Mouse (Mus musculus): ENCODE results near the gene Tox3.

DNA sequence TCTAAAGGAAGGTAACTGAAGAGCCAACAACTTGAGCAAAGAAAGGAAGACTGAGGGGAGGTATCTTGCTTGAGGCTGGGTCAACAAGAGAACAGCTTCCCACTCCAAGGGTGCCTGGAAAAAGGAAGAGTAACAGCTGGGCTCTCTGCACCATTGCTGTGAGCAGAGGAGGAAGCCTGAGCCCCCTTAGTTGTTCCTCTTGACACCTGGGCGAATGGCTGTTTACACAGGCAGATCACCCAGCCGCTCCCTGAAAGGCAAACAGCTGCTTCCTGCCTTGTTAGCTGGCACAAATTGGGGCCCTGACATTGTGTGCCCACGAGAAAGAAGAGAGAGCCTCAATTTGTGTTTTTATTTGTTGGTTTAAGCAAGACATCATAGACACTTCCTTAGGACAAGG is 21.7 kb upstream of the Tox3 start:
- no peak for TF ChIP-seq CEBPB (IDR thresholded peaks at IDR 0.05; ENCODE audit: insufficient read depth, poor library complexity, severe bottlenecking)
- no peak for TF ChIP-seq TCF12 (IDR thresholded peaks at IDR 0.05; ENCODE audit: insufficient read depth, poor library complexity, severe bottlenecking)
